Comparison of ENCODE assay signal across 8 mouse cellular contexts in the genomic region with DNA sequence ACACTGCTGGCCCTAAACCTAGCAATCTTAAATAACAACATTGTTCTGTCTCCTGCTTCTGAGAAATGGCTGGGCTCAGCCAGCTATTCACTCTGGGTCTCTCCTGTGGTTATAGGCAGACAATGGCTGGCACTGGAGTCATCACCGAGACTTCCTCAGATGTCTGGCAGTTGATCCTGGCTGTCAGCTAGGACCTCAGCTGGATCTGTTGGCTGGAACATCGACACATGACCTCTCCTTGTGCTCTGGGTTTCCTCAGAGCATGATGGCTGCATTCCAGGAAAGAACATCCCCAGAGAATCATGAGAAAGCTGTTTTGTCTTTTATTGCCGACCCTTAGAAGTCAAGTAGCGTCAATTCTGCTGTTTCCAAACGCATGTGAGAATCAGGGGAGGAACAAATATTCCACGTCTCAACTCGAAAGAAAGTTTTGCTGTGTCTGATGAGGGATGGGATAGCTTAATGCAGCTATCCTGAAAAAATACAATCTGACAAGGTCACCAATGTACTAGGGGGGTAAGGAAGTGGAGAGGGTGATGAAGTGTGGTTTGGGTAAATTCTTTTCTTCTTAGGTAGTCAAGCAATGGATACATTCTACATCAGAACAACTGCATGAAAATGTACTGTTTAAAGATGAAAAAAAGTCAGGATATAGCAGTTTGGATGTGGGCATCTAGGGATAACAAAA.
DNase-seq lines count a peak whose midpoint lies in the region; ATAC-seq lines count a peak whose summit lies in the region.

No protein-coding gene starts in this region.

- DNase-seq in embryo, embryonic 11.5 days (ENCODE audit: low read depth, low spot score), result peak; percentile 38
- no peak for DNase-seq in limb, embryonic 10.5 days (ENCODE audit: low spot score)
- DNase-seq in right cerebral cortex, postnatal 36 days (ENCODE audit: low spot score in 2 of 2), result no peak
- DNase-seq in liver, embryonic 11.5 days (ENCODE audit: low spot score), result no peak
- DNase-seq in cerebellum, postnatal 36 days, result no peak

- no peaks in the 10 kb centered on the region for H3K4me1 ChIP-seq in megakaryocyte, embryonic 14.5 days
- peaks cover 6% of the 10 kb centered on the region; the same call in 1 of the 2 replicates for H3K4me1 ChIP-seq in heart, embryonic 15.5 days (replicated peaks)
- H3K4me1 ChIP-seq in limb, embryonic 10.5 days, result peaks cover 14% of the 10 kb centered on the region
- H3K4me1 ChIP-seq in liver, embryonic 11.5 days (replicated peaks; ENCODE audit: control insufficient read depth, insufficient read depth, low read length), result no peaks in the 10 kb centered on the region

- H3K9ac ChIP-seq in heart, embryonic 15.5 days, result no peak overlapping the region
- H3K9ac ChIP-seq in liver, embryonic 11.5 days (ENCODE audit: low read depth, low read length), result no peak overlapping the region

- H3K4me2 ChIP-seq in heart, embryonic 15.5 days, result no peak overlapping the region
- H3K4me2 ChIP-seq in liver, embryonic 11.5 days, result no peak overlapping the region

- H3K27me3 ChIP-seq in megakaryocyte, embryonic 14.5 days (replicated peaks), result no peaks in the 10 kb centered on the region
- no peaks in the 10 kb centered on the region for H3K27me3 ChIP-seq in heart, embryonic 15.5 days
- H3K27me3 ChIP-seq in limb, embryonic 10.5 days (ENCODE audit: low read depth, poor library complexity, severe bottlenecking), result no peaks in the 10 kb centered on the region
- H3K27me3 ChIP-seq in liver, embryonic 11.5 days (replicated peaks; ENCODE audit: control insufficient read depth, insufficient read depth, low read length), result no peaks in the 10 kb centered on the region

- H3K4me3 ChIP-seq in megakaryocyte, embryonic 14.5 days (replicated peaks), result peak overlapping the region; percentile 28
- no peak overlapping the region for H3K4me3 ChIP-seq in heart, embryonic 15.5 days
- no peak overlapping the region for H3K4me3 ChIP-seq in limb, embryonic 10.5 days
- no peak overlapping the region for H3K4me3 ChIP-seq in liver, embryonic 11.5 days (ENCODE audit: low read depth, low read length)

- WGBS in heart, embryonic 15.5 days, result 21% methylated on average over 7 of the region's 7 CpGs
- 38% methylated on average over 7 of the region's 7 CpGs for WGBS in limb, embryonic 10.5 days
- 49% methylated on average over 7 of the region's 7 CpGs for WGBS in liver, embryonic 11.5 days

- no peak for ATAC-seq in megakaryocyte, adult 5-6 weeks (ENCODE audit: poor library complexity, severe bottlenecking)
- peak; percentile 84 for ATAC-seq in heart, embryonic 15.5 days (replicated peaks; ENCODE audit: insufficient number of reproducible peaks, insufficient read depth, low FRiP score, low read depth)
- no peak for ATAC-seq in liver, embryonic 11.5 days (replicated peaks; ENCODE audit: low FRiP score)

- H3K27ac ChIP-seq in heart, embryonic 15.5 days, result no peak overlapping the region
- H3K27ac ChIP-seq in limb, embryonic 10.5 days, result peak overlapping the region; percentile 53; the same call in 1 of the 2 replicates
- H3K27ac ChIP-seq in liver, embryonic 11.5 days (ENCODE audit: low read depth, low read length), result no peak overlapping the region

- H3K36me3 ChIP-seq in megakaryocyte, embryonic 14.5 days (replicated peaks; ENCODE audit: low read length), result no peaks in the 10 kb centered on the region
- H3K36me3 ChIP-seq in heart, embryonic 15.5 days, result no peaks in the 10 kb centered on the region
- H3K36me3 ChIP-seq in limb, embryonic 10.5 days, result no peaks in the 10 kb centered on the region
- H3K36me3 ChIP-seq in liver, embryonic 11.5 days (ENCODE audit: control insufficient read depth, insufficient read depth, low read length), result no peaks in the 10 kb centered on the region

- no peaks in the 10 kb centered on the region for H3K9me3 ChIP-seq in megakaryocyte, embryonic 14.5 days
- no peaks in the 10 kb centered on the region for H3K9me3 ChIP-seq in heart, embryonic 15.5 days (replicated peaks)
- no peaks in the 10 kb centered on the region for H3K9me3 ChIP-seq in limb, embryonic 10.5 days (replicated peaks)
- no peaks in the 10 kb centered on the region for H3K9me3 ChIP-seq in liver, embryonic 11.5 days (ENCODE audit: control insufficient read depth, low read length)
